Mouse (Mus musculus) C2C12 (cell line): ENCODE measurements around the gene Tmed8.

Source experiments
- CEBPB ChIP-seq: IDR thresholded peaks from one replicate; pipeline ENCODE4 v1.6.1; 2011; ENCODE audit warnings: low read depth, mild to moderate bottlenecking, control low read depth, moderate library complexity
- CTCF ChIP-seq: IDR thresholded peaks from one replicate; pipeline ENCODE4 v1.5.1; 2011; ENCODE audit not compliant: control insufficient read depth, insufficient read depth, insufficient read length
- FOSL1 ChIP-seq: IDR thresholded peaks from one replicate; pipeline ENCODE4 v1.8.0; 2011; ENCODE audit warnings: mild to moderate bottlenecking, low read length; ENCODE audit not compliant: poor library complexity, insufficient read depth, severe bottlenecking
- MAX ChIP-seq: IDR thresholded peaks from one replicate; pipeline ENCODE4 v1.6.1; 2011; ENCODE audit warnings: mild to moderate bottlenecking, control low read depth
- MYOG ChIP-seq: IDR thresholded peaks from one replicate; pipeline ENCODE4 v1.6.1; 2011; ENCODE audit not compliant: control insufficient read depth, insufficient read length; ENCODE audit errors: extremely low read depth
- USF1 ChIP-seq: IDR thresholded peaks from one replicate; pipeline ENCODE4 v1.6.1; 2011; ENCODE audit warnings: low read depth, mild to moderate bottlenecking, control low read depth, moderate library complexity

DNA sequence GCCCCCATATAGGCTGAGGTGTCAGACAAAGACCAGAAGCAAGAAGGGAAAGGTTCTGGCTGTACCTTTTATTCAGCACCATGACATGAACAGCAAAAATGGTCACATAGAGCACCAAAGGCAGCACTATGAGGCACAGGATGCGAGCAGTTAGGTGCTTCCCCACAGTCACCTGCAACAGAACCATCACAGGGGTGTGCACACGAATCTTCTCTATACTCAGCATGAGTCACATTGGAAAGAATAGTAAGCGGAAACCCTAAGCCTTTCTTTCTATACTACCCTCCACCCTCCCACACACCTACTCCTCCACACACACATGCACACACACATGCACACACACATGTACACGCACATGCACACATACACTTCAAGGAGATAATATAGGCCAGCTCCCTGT lies 70.0 kb downstream of the Tmed8 start:
- TF ChIP-seq CTCF (no peak), MAX (no peak), USF1 (no peak), CEBPB (no peak), MYOG (no peak), FOSL1 (no peak)
